Mouse (Mus musculus) heart, embryonic 10.5 days (tissue): ENCODE results near the gene Hlf. TPM values are rescaled to one million over a fixed set of nuclear protein-coding genes. Genes with fewer than 3 reads are reported as not detected.

ENCODE experiments used
- DNase-seq: peaks from one replicate; pipeline ENCODE4 v3.0.0-alpha.2; 2017; ENCODE audit warnings: low spot score
- H3K27ac ChIP-seq: fragments of 300-500 bp; sonication (generic); 2 replicates; pipeline ENCODE4 v1.5.1; 2016; ENCODE audit warnings: mild to moderate bottlenecking
- H3K27me3 ChIP-seq: fragments of 300-500 bp; sonication (generic); 2 replicates; pipeline ENCODE4 v1.6.1; 2016; ENCODE audit warnings: mild to moderate bottlenecking; ENCODE audit not compliant: poor library complexity, insufficient read depth, severe bottlenecking
- H3K36me3 ChIP-seq: fragments of 300-500 bp; sonication (generic); 2 replicates; pipeline ENCODE4 v1.6.1; 2016; ENCODE audit warnings: mild to moderate bottlenecking, moderate library complexity
- H3K4me1 ChIP-seq: fragments of 300-500 bp; sonication (generic); 2 replicates; pipeline ENCODE4 v1.6.1; 2016; ENCODE audit warnings: mild to moderate bottlenecking
- H3K4me3 ChIP-seq: fragments of 300-500 bp; sonication (generic); 2 replicates; pipeline ENCODE4 v1.5.1; 2016; ENCODE audit warnings: mild to moderate bottlenecking, moderate library complexity
- H3K9me3 ChIP-seq: fragments of 300-500 bp; sonication (generic); 2 replicates; pipeline ENCODE4 v1.6.1; 2016; ENCODE audit warnings: mild to moderate bottlenecking, moderate library complexity
- WGBS: fragments of 180-500 bp; shearing (Covaris S2); methylation state at CpG from one replicate; pipeline ENCODE4 v1.1.7; 2016; 5-methylcytosine and 5-hydroxymethylcytosine counted together
- polyA plus RNA-seq: library from polyadenylated mRNA; unstranded; fragments of >200 nt; fragmentation: Nextera tagmentation; extraction: Ambion mirVana; gene quantifications from 2 replicates; pipeline ENCODE4 v1.2.1, GENCODE M21; 2016

The Hlf gene
- polyA plus RNA-seq, 1 experiment from 2014 or later, result 3.3 TPM

DNA sequence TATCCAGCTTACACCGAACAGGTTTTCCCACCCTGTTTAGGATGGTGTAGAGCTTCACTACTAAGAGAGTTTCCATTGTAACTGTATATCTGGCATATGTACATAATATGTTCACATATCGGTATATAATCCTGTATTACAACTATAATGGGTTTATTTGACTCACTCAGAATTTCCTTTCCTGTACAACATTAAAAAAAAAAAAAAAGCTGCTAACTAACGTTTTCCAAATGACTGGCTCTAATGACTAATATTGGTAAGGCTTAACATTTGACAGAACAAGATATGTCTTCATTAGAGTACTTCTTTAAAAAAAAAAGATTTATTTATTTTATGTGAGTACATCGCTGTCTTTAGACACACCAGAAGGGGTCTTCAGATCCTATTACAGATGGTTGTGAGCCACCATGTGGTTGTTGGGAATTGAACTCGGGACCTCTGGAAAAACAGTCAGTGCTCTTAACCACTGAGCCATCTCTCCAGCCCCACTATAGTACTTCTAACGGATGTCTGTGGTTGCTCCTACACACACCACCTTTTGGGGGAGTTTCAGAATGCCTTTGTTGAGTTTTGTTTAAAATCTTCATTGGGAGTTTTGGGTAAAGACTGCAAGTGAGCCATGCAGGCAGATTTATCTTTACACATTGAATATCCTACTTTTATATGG lies 41.1 kb downstream of the Hlf start:
- Histone ChIP-seq H3K4me1 (peaks cover 4% of the 10 kb centered on the region; the same call in 1 of the 2 replicates), H3K27ac (no peak overlapping the region), H3K36me3 (0 out of 2 replicates have a peak, but pooled peaks cover 3% of the 10 kb centered on the region), H3K4me3 (no peak overlapping the region), H3K9me3 (no peaks in the 10 kb centered on the region), H3K27me3 (no peaks in the 10 kb centered on the region)
- no peak for DNase-seq
- 85% methylated on average over 6 of the region's 6 CpGs for WGBS

DNA sequence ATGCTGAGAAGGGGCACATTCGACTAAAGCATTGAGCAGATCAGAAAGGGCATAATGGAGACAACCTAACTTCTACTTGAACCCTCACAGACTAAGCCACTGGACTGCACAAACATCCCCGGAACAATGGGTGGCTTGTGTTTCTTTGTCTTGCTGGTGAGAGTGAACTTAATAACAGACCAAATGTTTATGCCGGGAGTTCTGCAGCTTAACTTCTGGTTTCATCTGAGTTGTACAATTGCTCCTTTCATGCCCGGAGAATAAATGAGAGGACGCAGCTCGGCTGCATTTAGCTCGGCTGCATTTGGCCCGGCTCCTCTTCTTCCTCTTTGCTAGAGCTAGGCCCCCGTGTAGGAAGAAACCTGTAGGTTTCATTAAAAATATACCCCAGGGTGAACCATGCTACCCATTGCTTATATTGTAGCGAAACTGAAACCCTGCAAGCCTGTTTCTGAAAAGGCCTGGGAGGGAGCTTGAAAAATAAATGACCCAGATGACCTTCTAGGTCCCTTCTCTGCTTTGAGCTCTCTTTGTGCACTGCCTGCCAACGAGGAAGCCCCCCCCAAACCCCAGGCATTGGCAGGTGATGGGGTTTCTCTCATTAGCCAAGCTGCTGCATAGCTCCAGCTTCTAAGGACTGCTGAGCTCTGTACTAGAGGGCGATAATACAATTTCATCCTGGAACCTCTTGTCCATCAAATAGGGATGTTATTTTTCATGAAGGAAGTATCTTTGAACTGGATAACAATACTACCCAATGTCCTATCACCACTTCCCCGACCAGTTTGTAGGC lies 42.8 kb downstream of the Hlf start:
- Histone ChIP-seq H3K4me1 (peaks cover 4% of the 10 kb centered on the region; the same call in 1 of the 2 replicates), H3K27me3 (no peaks in the 10 kb centered on the region), H3K4me3 (no peak overlapping the region), H3K27ac (no peak overlapping the region), H3K9me3 (no peaks in the 10 kb centered on the region), H3K36me3 (0 out of 2 replicates have a peak, but pooled peaks cover 3% of the 10 kb centered on the region)
- DNase-seq, result no peak
- WGBS, result 78% methylated on average over 13 of the region's 13 CpGs

DNA sequence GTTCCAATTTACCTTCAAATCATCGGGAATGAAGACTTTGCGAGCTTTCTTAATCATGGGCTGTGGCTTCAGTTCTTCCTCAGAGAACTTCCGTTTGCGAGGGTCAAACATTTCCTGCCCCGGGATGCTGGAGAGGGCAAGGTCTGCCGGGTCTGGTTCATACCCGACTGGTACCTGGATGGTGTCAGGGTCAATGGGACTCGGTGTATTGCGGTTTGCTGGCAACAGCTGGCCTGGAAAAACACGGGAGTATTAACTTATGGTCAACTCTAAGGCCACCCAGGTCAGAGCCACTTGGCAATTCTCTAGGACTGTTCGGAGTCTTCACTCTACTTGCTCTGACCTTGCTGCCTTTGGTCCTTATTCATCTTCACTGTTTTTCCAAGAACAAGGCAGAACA lies 44.9 kb downstream of the Hlf start:
- Histone ChIP-seq H3K9me3 (no peaks in the 10 kb centered on the region), H3K27ac (no peak overlapping the region), H3K36me3 (0 out of 2 replicates have a peak, but pooled peaks cover 3% of the 10 kb centered on the region), H3K27me3 (no peaks in the 10 kb centered on the region), H3K4me1 (peaks cover 4% of the 10 kb centered on the region; the same call in 1 of the 2 replicates), H3K4me3 (no peak overlapping the region)
- no peak for DNase-seq
- WGBS, result 91% methylated on average over 11 of the region's 11 CpGs

DNA sequence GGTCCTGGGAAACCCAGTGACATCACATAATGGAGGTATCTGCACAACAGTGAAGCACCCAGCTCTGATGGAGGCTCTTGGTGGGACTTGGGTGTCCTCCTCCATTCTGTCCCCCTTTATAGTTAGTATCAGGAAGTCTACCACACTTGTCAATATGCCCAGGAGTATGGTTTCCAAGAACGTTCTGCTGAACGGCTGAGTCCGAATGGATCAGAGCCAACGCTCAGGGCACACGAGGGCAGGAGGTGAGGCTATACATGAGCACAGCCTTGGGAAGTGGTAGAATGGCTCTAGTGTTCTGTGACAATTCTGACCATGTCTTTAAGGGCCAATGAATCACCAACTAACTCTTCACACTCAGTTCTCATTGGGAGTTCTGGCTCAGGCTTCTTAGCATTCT lies 47.8 kb downstream of the Hlf start:
- 94% methylated on average over 5 of the region's 5 CpGs for WGBS
- H3K36me3 ChIP-seq, result 0 out of 2 replicates have a peak, but pooled peaks cover 3% of the 10 kb centered on the region
- DNase-seq, result no peak
- no peak overlapping the region for H3K4me3 ChIP-seq
- H3K27me3 ChIP-seq, result no peaks in the 10 kb centered on the region
- no peaks in the 10 kb centered on the region for H3K9me3 ChIP-seq
- no peaks in the 10 kb centered on the region for H3K4me1 ChIP-seq
- H3K27ac ChIP-seq, result no peak overlapping the region

DNA sequence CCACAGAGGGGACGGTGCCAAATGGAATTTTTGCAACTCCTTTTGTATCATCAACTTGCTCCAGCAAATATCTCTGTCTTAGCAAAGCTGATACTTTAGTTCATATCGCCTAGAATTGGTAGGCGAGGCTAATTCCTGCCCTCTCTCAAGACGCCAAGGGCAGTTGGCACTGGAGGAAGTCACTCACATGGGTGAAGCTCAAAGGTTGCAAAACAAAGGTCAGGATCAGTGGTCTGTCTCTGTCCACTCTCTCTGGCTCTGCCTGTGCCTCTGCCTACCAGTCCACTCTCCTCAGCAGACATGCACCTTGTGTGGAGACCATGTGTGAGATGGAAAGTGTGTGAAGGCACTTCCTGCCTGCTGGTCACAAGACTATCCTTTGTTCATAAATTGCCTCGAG lies 48.4 kb downstream of the Hlf start:
- Histone ChIP-seq H3K36me3 (0 out of 2 replicates have a peak, but pooled peaks cover 3% of the 10 kb centered on the region), H3K9me3 (no peaks in the 10 kb centered on the region), H3K27ac (no peak overlapping the region), H3K27me3 (no peaks in the 10 kb centered on the region), H3K4me1 (no peaks in the 10 kb centered on the region), H3K4me3 (no peak overlapping the region)
- 80% methylated on average over 5 of the region's 5 CpGs for WGBS
- DNase-seq, result no peak

DNA sequence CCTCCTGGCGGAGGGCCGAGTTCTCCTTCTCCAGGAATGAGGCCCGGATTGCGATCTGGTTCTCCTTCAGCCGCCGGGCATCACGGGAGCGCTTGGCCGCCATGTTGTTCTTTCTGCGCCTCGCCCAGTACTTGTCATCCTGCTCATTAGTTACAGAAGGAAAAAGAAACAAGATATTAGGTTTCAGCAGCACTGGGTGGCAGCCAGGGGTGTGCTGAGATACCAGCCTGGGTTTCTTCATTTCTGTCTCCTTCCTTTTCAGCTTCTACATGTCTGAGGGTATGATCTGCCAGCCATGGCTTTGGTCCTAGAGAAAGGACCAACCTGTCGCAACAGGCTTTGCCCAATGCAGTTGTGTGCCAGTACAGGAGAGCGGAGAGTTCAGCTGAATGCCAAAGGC lies 49.9 kb downstream of the Hlf start:
- Histone ChIP-seq H3K9me3 (no peaks in the 10 kb centered on the region), H3K27ac (no peak overlapping the region), H3K36me3 (no peaks in the 10 kb centered on the region), H3K4me1 (no peaks in the 10 kb centered on the region), H3K4me3 (no peak overlapping the region), H3K27me3 (no peaks in the 10 kb centered on the region)
- WGBS, result 93% methylated on average over 13 of the region's 13 CpGs
- DNase-seq, result no peak

DNA sequence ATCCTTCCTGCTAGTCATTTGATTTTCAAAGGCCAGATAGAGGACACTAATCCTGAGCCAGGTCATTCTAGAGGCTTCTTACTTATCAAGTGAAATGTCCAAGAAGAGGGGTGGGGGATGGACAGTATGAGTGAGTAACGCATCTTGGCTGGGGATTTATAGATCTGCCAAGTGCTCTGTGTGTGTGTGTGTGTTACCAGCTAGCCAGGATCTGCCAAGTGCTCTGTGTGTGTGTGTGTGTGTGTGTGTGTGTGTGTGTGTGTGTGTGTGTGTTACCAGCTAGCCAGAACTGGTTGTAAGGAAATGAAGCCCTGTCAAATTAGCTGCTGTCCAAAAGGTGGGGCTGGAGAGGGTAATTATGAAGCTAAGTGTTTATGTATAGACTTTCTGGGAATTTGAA lies 55.9 kb downstream of the Hlf start:
- no peak overlapping the region for H3K4me3 ChIP-seq
- no peak overlapping the region for H3K27ac ChIP-seq
- DNase-seq, result no peak
- 70% methylated on average over 1 of the region's 1 CpGs for WGBS
- H3K27me3 ChIP-seq, result no peaks in the 10 kb centered on the region
- no peaks in the 10 kb centered on the region for H3K9me3 ChIP-seq
- no peaks in the 10 kb centered on the region for H3K36me3 ChIP-seq
- H3K4me1 ChIP-seq, result no peaks in the 10 kb centered on the region

DNA sequence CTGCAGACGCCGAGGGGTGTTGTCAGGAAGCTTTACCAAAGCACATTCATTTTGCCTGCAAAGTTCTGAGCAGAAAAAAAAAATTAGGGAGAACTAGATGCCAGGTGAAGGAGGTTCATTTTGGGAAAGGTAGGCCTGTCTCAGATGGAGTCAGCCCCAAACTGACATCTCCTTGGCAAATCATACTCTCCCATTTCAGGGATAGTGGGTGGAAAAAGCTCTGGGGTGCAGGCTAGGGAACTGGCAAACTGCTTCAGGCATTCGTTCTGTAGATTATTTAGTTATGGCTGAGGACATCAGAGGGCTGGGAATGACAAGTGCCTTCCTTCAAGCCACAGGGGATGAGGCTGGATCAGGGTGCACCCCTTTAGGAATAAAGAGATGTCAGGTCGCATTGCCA lies 58.0 kb downstream of the Hlf start:
- no peak for DNase-seq
- 79% methylated on average over 4 of the region's 4 CpGs for WGBS
- H3K4me3 ChIP-seq, result no peak overlapping the region
- H3K27ac ChIP-seq, result no peak overlapping the region
- H3K4me1 ChIP-seq, result no peaks in the 10 kb centered on the region
- H3K36me3 ChIP-seq, result no peaks in the 10 kb centered on the region
- no peaks in the 10 kb centered on the region for H3K9me3 ChIP-seq
- no peaks in the 10 kb centered on the region for H3K27me3 ChIP-seq

DNA sequence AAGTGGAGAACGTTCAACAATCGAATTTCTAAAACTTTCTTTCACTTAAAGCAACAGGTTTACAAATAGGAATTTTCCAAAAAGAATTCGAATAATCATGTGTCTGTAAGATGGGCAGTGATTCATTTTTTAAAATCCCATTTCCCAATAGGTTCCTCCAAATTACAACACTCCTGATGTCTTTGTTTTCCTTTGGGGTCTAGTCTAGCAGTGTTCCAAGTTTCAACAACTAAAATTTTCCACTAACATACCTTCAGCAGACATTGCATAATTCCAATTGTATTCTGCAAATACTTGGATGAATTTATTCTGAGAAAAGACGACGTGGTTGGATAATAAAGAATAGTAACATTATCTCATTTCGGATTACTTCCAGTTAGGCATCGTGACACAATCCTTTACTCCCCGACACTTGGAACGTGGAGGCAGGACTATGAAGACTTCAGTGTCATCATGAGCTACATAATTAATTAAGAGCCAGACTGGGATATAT lies 60.4 kb downstream of the Hlf start:
- no peak for DNase-seq
- no peak overlapping the region for H3K27ac ChIP-seq
- H3K4me3 ChIP-seq, result no peak overlapping the region
- WGBS, result 81% methylated on average over 9 of the region's 9 CpGs
- no peaks in the 10 kb centered on the region for H3K4me1 ChIP-seq
- no peaks in the 10 kb centered on the region for H3K9me3 ChIP-seq
- no peaks in the 10 kb centered on the region for H3K36me3 ChIP-seq
- H3K27me3 ChIP-seq, result no peaks in the 10 kb centered on the region

DNA sequence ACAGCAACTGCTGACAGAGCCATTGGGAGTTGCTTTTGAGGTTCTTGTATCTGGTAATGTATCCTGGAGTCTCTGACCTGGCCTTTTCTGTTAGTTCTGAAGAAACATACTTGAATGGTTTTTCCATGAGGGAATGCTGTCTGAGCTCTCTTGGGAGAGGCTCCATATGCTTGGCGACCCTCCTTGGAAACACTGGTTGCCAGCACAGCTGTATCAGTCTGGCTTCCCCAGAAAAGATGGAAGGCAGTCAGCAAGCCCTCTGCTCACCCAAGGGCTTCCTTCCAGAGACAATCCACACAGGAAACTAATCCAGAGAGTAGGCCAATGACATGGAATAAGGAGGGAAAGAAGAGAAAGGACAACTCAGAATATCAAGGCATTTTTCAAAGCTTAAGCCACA lies 63.9 kb downstream of the Hlf start:
- no peaks in the 10 kb centered on the region for H3K9me3 ChIP-seq
- no peak overlapping the region for H3K27ac ChIP-seq
- 48% methylated on average over 1 of the region's 1 CpGs for WGBS
- H3K36me3 ChIP-seq, result no peaks in the 10 kb centered on the region
- H3K4me3 ChIP-seq, result no peak overlapping the region
- H3K27me3 ChIP-seq, result no peaks in the 10 kb centered on the region
- DNase-seq, result no peak
- H3K4me1 ChIP-seq, result no peaks in the 10 kb centered on the region

DNA sequence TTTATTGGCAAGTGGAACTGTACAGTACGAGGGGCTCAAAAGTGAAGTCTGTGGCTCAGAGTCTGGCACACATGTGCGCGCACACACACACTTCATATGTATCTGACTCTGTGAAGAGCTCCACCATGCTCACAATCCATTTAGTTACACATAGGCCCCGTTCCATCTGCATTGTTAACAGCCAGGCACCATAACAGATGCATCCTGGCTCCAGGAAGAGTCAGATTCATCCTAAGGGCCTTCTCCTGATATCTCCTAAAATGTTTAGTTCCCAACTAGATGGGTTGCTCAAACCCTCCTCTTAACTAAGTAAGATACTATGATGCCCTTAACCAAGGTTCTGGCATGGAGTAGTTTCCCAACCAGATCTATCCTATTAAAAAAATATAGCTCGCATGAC lies 64.5 kb downstream of the Hlf start:
- no peak overlapping the region for H3K4me3 ChIP-seq
- H3K36me3 ChIP-seq, result no peaks in the 10 kb centered on the region
- no peak overlapping the region for H3K27ac ChIP-seq
- no peak for DNase-seq
- no peaks in the 10 kb centered on the region for H3K27me3 ChIP-seq
- H3K4me1 ChIP-seq, result no peaks in the 10 kb centered on the region
- whole genome bisulfite sequencing, result 89% methylated on average over 5 of the region's 5 CpGs
- no peaks in the 10 kb centered on the region for H3K9me3 ChIP-seq

DNA sequence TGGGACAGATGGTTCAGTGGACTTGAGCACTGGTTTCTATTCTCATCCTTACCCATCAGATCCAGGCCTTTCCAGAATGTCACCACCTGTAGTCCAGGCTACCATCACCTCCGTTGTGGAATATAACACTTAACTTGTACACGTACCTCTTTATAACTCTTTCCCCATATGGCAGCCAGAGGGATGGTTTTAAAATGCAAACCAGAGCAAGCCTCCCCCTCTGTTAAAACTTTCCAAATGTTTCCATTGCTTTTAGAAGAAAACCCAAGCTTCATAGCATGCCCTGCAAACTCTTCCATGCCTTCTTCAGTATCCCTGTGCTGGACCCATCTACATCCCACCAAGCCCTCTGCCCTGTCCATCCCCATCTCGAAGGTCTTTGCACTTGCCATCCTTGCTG lies 66.1 kb downstream of the Hlf start:
- 84% methylated on average over 3 of the region's 3 CpGs for WGBS
- H3K27me3 ChIP-seq, result no peaks in the 10 kb centered on the region
- H3K36me3 ChIP-seq, result no peaks in the 10 kb centered on the region
- H3K9me3 ChIP-seq, result no peaks in the 10 kb centered on the region
- H3K4me1 ChIP-seq, result no peaks in the 10 kb centered on the region
- no peak overlapping the region for H3K27ac ChIP-seq
- no peak overlapping the region for H3K4me3 ChIP-seq
- no peak for DNase-seq

DNA sequence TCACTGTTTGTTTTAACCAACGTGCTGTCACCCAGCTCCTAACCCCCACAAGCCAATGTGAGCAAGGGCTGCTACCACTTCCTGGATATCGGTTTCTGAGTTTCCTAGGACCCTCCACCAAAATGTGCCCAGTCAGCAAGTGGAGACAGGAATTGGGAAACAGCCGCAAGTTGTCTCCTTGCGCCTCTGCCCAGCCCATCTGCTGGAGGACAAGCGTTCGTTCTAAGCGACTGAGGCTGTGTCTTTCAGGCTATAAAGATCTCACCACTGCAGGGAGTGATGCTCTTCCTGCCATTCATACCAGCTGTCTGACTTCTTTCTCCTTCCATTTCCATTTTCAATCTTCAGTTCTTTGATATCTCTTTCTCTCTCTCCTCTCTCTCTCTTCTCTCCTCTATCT lies 69.8 kb downstream of the Hlf start:
- H3K4me1 ChIP-seq, result no peaks in the 10 kb centered on the region
- WGBS, result 60% methylated on average over 7 of the region's 7 CpGs
- H3K36me3 ChIP-seq, result no peaks in the 10 kb centered on the region
- no peak overlapping the region for H3K27ac ChIP-seq
- no peak overlapping the region for H3K4me3 ChIP-seq
- H3K9me3 ChIP-seq, result no peaks in the 10 kb centered on the region
- H3K27me3 ChIP-seq, result no peaks in the 10 kb centered on the region
- no peak for DNase-seq
